Mouse (Mus musculus) heart, adult 2 months (tissue): Measurements from ENCODE around the gene Eml1.

Experiments
- CTCF ChIP-seq: fragments of 200-600 bp; IDR thresholded peaks from 2 replicates; pipeline ENCODE4 v1.8.1; 2022; ENCODE audit warnings: antibody characterized with exemption, mild to moderate bottlenecking, moderate library complexity
- EP300 ChIP-seq: fragments of 200-500 bp; IDR thresholded peaks from 2 replicates; pipeline ENCODE4 v1.6.1; 2011; ENCODE audit warnings: low read depth, low read length, control low read depth; ENCODE audit not compliant: insufficient read depth
- POLR2A ChIP-seq: fragments of 200-500 bp; IDR thresholded peaks from 2 replicates; pipeline ENCODE4 v1.6.1; 2011; ENCODE audit warnings: mild to moderate bottlenecking, low read depth, low read length, control low read depth; ENCODE audit not compliant: insufficient read depth

GRCm38 (mm10) chr12:108503064-108503463 lies 132.3 kb downstream of the Eml1 start:
- TF ChIP-seq CTCF, result no peak
- no peak for TF ChIP-seq POLR2A
- no peak for TF ChIP-seq EP300
